Mouse (Mus musculus) lung, postnatal 0 days (tissue): ENCODE results near the gene Bcar1. TPM values are rescaled to one million over a fixed set of nuclear protein-coding genes. Genes with fewer than 3 reads are reported as not detected.
A peak's percentile ranks its signal among the peaks of the same experiment; 100 is the strongest.

Experiments used
- ATAC-seq: fragments of 200-750 bp; cut with Nextera tagmentation; 2 replicates; pipeline ENCODE4 v1.8.0; 2017; ENCODE audit warnings: moderate library complexity
- DNase-seq: peaks from one replicate; pipeline ENCODE4 v3.0.0-alpha.2; 2016; ENCODE audit warnings: low spot score
- H3K27ac ChIP-seq: fragments of 300-500 bp; sonication (generic); 2 replicates; pipeline ENCODE4 v1.5.1; 2014; ENCODE audit warnings: antibody characterized with exemption, mild to moderate bottlenecking, low read length, mixed read lengths
- H3K27me3 ChIP-seq: fragments of 300-500 bp; sonication (generic); replicated peaks from 2 replicates; pipeline ENCODE4 v1.6.1; 2014; ENCODE audit warnings: low read length, mixed read lengths; ENCODE audit not compliant: insufficient read depth
- H3K36me3 ChIP-seq: fragments of 300-500 bp; sonication (generic); 2 replicates; pipeline ENCODE4 v1.6.1; 2014; ENCODE audit warnings: low read length, mixed read lengths; ENCODE audit not compliant: insufficient read depth
- H3K4me1 ChIP-seq: fragments of 300-500 bp; sonication (generic); 2 replicates; pipeline ENCODE4 v1.6.1; 2014; ENCODE audit warnings: antibody characterized with exemption, low read depth, low read length, mixed read lengths; ENCODE audit not compliant: insufficient read depth
- H3K4me2 ChIP-seq: fragments of 300-500 bp; sonication (generic); replicated peaks from 2 replicates; pipeline ENCODE4 v1.6.1; 2014; ENCODE audit warnings: low read depth, mild to moderate bottlenecking, low read length, moderate library complexity, mixed read lengths
- H3K4me3 ChIP-seq: fragments of 300-500 bp; sonication (generic); 2 replicates; pipeline ENCODE4 v1.5.1; 2014; ENCODE audit warnings: low read depth, low read length
- H3K9ac ChIP-seq: fragments of 300-500 bp; sonication (generic); replicated peaks from 2 replicates; pipeline ENCODE4 v1.6.1; 2014; ENCODE audit warnings: low read depth, mild to moderate bottlenecking
- H3K9me3 ChIP-seq: fragments of 300-500 bp; sonication (generic); 2 replicates; pipeline ENCODE4 v1.6.1; 2016; ENCODE audit warnings: low read length, mixed read lengths
- CTCF ChIP-seq: IDR thresholded peaks from 2 replicates; pipeline ENCODE4 v1.5.1; 2016; ENCODE audit warnings: antibody characterized with exemption, mild to moderate bottlenecking
- EP300 ChIP-seq: IDR thresholded peaks from 2 replicates; pipeline ENCODE4 v1.6.1; 2016; ENCODE audit warnings: antibody characterized with exemption, mild to moderate bottlenecking, control low read depth
- WGBS: fragments of 180-500 bp; shearing (Covaris S2); extraction: QIAGEN DNeasy Blood & Tissue Kit; methylation state at CpG from one replicate; pipeline ENCODE4 v1.1.7; 2014; 5-methylcytosine and 5-hydroxymethylcytosine counted together
- polyA plus RNA-seq: library from polyadenylated mRNA; unstranded; fragments of >200 nt; fragmentation: Nextera tagmentation; extraction: Ambion mirVana; gene quantifications from 2 replicates; pipeline ENCODE4 v1.2.1, GENCODE M21; 2015

The Bcar1 gene
- polyA plus RNA-seq, 1 experiment from 2014 or later, result 29.3 TPM

GRCm38 (mm10) chr8:111736321-111736720, 7.3 kb downstream of the Bcar1 start:
- Histone ChIP-seq H3K4me1 (peaks cover 66% of the 10 kb centered on the region), H3K36me3 (no peaks in the 10 kb centered on the region), H3K9ac (no peak overlapping the region), H3K27me3 (no peaks in the 10 kb centered on the region), H3K4me2 (no peak overlapping the region), H3K9me3 (no peaks in the 10 kb centered on the region), H3K27ac (peak overlapping the region; percentile 78), H3K4me3 (no peak overlapping the region)
- TF ChIP-seq EP300, result no peak
- no peak for TF ChIP-seq CTCF
- 39% methylated on average over 6 of the region's 7 CpGs for WGBS
- ATAC-seq (no peak), DNase-seq (no peak)

GRCm38 (mm10) chr8:111735791-111736190, 7.8 kb downstream of the Bcar1 start:
- Histone ChIP-seq H3K9ac (no peak overlapping the region), H3K4me2 (0 out of 2 replicates have a peak overlapping the region, but pooled peaks have one; percentile 27), H3K4me1 (peaks cover 66% of the 10 kb centered on the region), H3K4me3 (no peak overlapping the region), H3K27ac (peak overlapping the region; percentile 78), H3K36me3 (no peaks in the 10 kb centered on the region), H3K9me3 (no peaks in the 10 kb centered on the region), H3K27me3 (no peaks in the 10 kb centered on the region)
- DNase-seq (no peak), ATAC-seq (no peak)
- WGBS, result 58% methylated on average over 4 of the region's 4 CpGs
- TF ChIP-seq EP300 (no peak), CTCF (no peak)

GRCm38 (mm10) chr8:111735335-111735761, 8.3 kb downstream of the Bcar1 start:
- H3K27me3 ChIP-seq, result no peaks in the 10 kb centered on the region
- peak overlapping the region; percentile 27 for H3K4me2 ChIP-seq
- ATAC-seq (peak; percentile 20), DNase-seq (peak; percentile 73)
- H3K27ac ChIP-seq, result peak overlapping the region; percentile 78
- H3K9me3 ChIP-seq, result no peaks in the 10 kb centered on the region
- no peak overlapping the region for H3K4me3 ChIP-seq
- no peaks in the 10 kb centered on the region for H3K36me3 ChIP-seq
- no peak overlapping the region for H3K9ac ChIP-seq
- peaks cover 66% of the 10 kb centered on the region for H3K4me1 ChIP-seq
- peak; percentile 54 for TF ChIP-seq CTCF
- peak; percentile 15; the same call in 1 of the 2 replicates for TF ChIP-seq EP300
- WGBS, result 34% methylated on average over 8 of the region's 8 CpGs

- H3K4me1 ChIP-seq, result peaks cover 68% of the 10 kb centered on the region
- no peak overlapping the region for H3K9ac ChIP-seq
- no peak; the same call in 1 of the 2 replicates for TF ChIP-seq CTCF
- no peak for TF ChIP-seq EP300
- H3K27ac ChIP-seq, result peak overlapping the region; percentile 78
- no peaks in the 10 kb centered on the region for H3K27me3 ChIP-seq
- no peaks in the 10 kb centered on the region for H3K36me3 ChIP-seq
- H3K4me2 ChIP-seq, result peak overlapping the region; percentile 27
- H3K4me3 ChIP-seq, result no peak overlapping the region
- no peaks in the 10 kb centered on the region for H3K9me3 ChIP-seq
- WGBS, result 27% methylated on average over 6 of the region's 6 CpGs
- ATAC-seq (peak; percentile 1; the same call in 1 of the 2 replicates), DNase-seq (peak; percentile 57)
Measured at GRCm38 (mm10) chr8:111734244-111734960, 9.2 kb downstream of the Bcar1 start.

- ATAC-seq (no peak), DNase-seq (peak; percentile 50)
- H3K27ac ChIP-seq, result peak overlapping the region; percentile 96
- H3K9ac ChIP-seq, result no peak overlapping the region
- no peak overlapping the region for H3K4me3 ChIP-seq
- peaks cover 66% of the 10 kb centered on the region for H3K4me1 ChIP-seq
- TF ChIP-seq EP300 (peak; percentile 40; the same call in 1 of the 2 replicates), CTCF (no peak)
- no peaks in the 10 kb centered on the region for H3K9me3 ChIP-seq
- WGBS, result 16% methylated on average over 5 of the region's 5 CpGs
- no peaks in the 10 kb centered on the region for H3K36me3 ChIP-seq
- H3K27me3 ChIP-seq, result no peaks in the 10 kb centered on the region
- no peak overlapping the region for H3K4me2 ChIP-seq
Measured at GRCm38 (mm10) chr8:111733581-111734243, 9.9 kb downstream of the Bcar1 start.

GRCm38 (mm10) chr8:111732406-111733085, 11.1 kb downstream of the Bcar1 start:
- H3K36me3 ChIP-seq, result no peaks in the 10 kb centered on the region

More at GRCm38 (mm10) chr8:111732406-111733085, 11.1 kb downstream of the Bcar1 start:
- peak overlapping the region; percentile 96 for H3K27ac ChIP-seq
- WGBS, result 20% methylated on average over 10 of the region's 10 CpGs
- ATAC-seq (peak; percentile 24; the same call in 1 of the 2 replicates), DNase-seq (peak; percentile 78)
- peak overlapping the region; percentile 71 for H3K4me3 ChIP-seq
- no peaks in the 10 kb centered on the region for H3K9me3 ChIP-seq
- H3K4me1 ChIP-seq, result peaks cover 75% of the 10 kb centered on the region
- H3K9ac ChIP-seq, result peak overlapping the region; percentile 74; the same call in 1 of the 2 replicates
- no peaks in the 10 kb centered on the region for H3K27me3 ChIP-seq
- H3K4me2 ChIP-seq, result peak overlapping the region; percentile 91
- no peak; the same call in 1 of the 2 replicates for TF ChIP-seq CTCF
- TF ChIP-seq EP300, result peak; percentile 50; the same call in 1 of the 2 replicates
